Mouse (Mus musculus) liver, adult 10 weeks (tissue): ENCODE measurements around the gene Prss22. TPM values are rescaled to one million over a fixed set of nuclear protein-coding genes. Genes with fewer than 3 reads are reported as not detected.

ENCODE experiments used
- polyA plus RNA-seq: library from polyadenylated mRNA; stranded (reverse); fragments of 350-450 nt; fragmentation: Illumina TruSeq; extraction: RNeasy Lipid Tissue Mini Kit (QIAGEN cat#74804); gene quantifications from one replicate; pipeline ENCODE4 v1.2.3, GENCODE M21; 2014; ENCODE audit warnings: low read depth, low replicate concordance

The Prss22 gene
- not detected for polyA plus RNA-seq

DNA sequence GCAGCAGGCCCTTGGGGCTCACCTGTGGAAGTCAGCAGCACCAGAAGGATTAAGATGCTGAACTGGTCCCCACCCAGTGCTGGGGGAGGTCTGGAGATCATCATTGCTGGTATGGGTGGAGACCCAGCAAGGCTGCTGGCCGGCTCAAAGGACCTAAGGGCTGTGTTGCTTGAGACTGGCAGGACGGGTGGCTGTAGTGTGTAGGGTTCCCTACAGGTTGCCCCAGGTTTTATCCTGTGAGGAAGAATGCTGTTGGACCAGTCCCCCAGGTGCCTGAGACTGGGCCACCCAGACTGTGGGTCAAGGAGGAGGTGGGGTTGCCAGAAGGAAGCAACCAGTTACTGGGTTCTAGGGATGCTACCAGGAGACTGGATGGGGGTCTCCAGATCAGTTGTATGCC, at the start of gene Prss22:
Prss22 (minus strand) TSS at position 200 of the 400 bp plus-strand sequence.

DNA sequence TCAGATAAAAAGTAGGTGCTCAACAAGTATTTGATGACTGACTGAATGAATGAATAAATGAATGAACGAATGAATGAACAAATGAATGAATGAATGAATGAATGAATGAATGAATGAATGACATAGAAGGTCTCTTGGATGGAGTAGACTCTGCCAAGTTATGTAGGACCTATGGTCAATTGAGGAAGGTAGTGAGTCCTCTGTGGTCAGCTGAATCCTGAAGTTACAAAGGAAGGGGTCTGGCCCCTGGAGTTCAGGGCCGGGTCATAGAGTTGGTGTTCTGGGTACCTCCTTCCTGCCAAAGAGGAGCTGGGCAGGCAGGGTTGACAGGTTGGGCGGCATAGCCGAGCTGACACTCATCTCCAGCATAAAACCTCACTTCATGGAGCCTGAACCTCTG, 39.9 kb upstream of the Prss22 start, which contains the start of gene Prss27:
Prss27 (plus strand) TSS at position 301 of the 400 bp plus-strand sequence.

DNA sequence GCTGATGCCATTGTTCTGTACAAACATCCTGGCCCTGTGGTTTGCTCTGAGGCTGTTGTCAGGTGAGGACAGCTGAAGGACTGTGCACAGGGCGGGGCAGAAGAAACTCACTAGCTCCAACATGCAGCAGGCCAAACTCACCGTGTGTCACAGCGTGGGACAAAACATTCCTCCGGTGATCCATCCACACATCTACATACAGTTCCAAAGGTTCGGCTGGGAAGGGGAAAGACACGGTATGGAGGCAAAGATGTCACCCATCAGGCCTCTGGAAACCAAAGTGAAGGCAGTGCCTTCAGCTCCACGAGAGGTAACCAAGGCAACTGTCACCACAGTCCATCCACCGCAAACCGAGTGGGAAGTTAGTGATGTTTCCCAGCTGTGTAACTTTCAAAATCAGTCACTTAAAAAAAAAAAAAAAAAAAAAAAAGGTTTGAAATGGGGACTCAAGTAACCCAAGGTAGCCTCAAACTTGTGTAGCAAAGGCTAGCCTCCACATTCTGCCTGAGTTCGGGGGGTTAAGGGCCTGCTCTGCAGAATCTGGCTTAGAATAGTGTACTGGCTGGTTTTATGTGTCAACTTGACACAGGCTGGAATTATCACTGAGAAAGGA, 17.5 kb downstream of the Prss22 start, which contains the start of gene Prss30:
Prss30 (minus strand) TSS at position 270 of the 613 bp plus-strand sequence.

DNA sequence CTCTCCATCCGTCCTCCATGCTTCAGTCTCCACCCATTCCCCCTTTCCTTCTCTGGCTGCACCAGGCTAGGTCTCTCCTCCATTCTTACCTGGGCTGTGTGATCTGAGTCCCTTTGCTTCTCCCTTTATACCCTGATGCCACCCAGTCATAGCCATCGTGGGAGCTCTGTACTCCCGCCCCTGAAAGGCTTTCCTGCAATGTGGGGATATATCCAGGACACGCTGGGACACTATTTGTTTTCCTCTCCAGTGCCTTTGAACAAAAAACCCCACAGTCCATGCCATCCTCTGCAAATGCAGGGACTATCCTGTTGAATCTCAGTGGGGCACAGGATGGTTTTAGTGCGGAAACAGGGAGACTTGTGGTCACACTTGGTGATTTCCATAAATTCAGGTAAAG, 42.7 kb downstream of the Prss22 start, which contains the start of gene Sbpl:
Sbpl (minus strand) TSS at position 101 of the 400 bp plus-strand sequence.

Other genes starting within 250 kb of the Prss22 start
- 1.4 TPM for gene Flywch1, start 226.5 kb downstream of the Prss22 start, polyA plus RNA-seq
- not detected for gene Flywch2, start 212.0 kb downstream of the Prss22 start, polyA plus RNA-seq
- gene Srrm2, start 207.6 kb downstream of the Prss22 start, polyA plus RNA-seq = 42.5 TPM
- gene Elob, start 169.0 kb downstream of the Prss22 start, polyA plus RNA-seq = 9.9 TPM
- not detected for gene Prss33, start 162.0 kb downstream of the Prss22 start, polyA plus RNA-seq
- gene Prss32, start 154.2 kb downstream of the Prss22 start, polyA plus RNA-seq = not detected
- gene Prss41, start 153.9 kb downstream of the Prss22 start, polyA plus RNA-seq = not detected
- not detected for gene Prss21, start 130.0 kb downstream of the Prss22 start, polyA plus RNA-seq
- gene Dcpp1, start 117.2 kb downstream of the Prss22 start, polyA plus RNA-seq = not detected
- not detected for gene Dcpp2, start 117.2 kb downstream of the Prss22 start, polyA plus RNA-seq
- gene Dcpp3, start 80.6 kb downstream of the Prss22 start, polyA plus RNA-seq = not detected
- not detected for gene Sbp, start 56.4 kb downstream of the Prss22 start, polyA plus RNA-seq
- gene Sbpl, start 42.8 kb downstream of the Prss22 start, polyA plus RNA-seq = not detected
- gene Prss30, start 17.5 kb downstream of the Prss22 start, polyA plus RNA-seq = not detected
- gene Prss27, start 40.0 kb upstream of the Prss22 start, polyA plus RNA-seq = not detected
- gene Kctd5, start 75.4 kb upstream of the Prss22 start, polyA plus RNA-seq = 7.5 TPM
- gene Pdpk1, start 152.8 kb upstream of the Prss22 start, polyA plus RNA-seq = 17.7 TPM
- not detected for gene Amdhd2, start 165.7 kb upstream of the Prss22 start, polyA plus RNA-seq
- gene Atp6v0c, start 171.6 kb upstream of the Prss22 start, polyA plus RNA-seq = 36.0 TPM
- 7.0 TPM for gene Tbc1d24, start 207.5 kb upstream of the Prss22 start, polyA plus RNA-seq
- 0.32 TPM for gene Ntn3, start 211.4 kb upstream of the Prss22 start, polyA plus RNA-seq
- 19.8 TPM for gene Tedc2, start 222.8 kb upstream of the Prss22 start, polyA plus RNA-seq